Mouse (Mus musculus): ENCODE results near the gene 4930442H23Rik.
"Not testable (repeated sequence)": the region's sequence is repeated elsewhere in the genome, so short reads cannot be mapped to it uniquely, and the experiment has no call there.

4930442H23Rik gene

DNA sequence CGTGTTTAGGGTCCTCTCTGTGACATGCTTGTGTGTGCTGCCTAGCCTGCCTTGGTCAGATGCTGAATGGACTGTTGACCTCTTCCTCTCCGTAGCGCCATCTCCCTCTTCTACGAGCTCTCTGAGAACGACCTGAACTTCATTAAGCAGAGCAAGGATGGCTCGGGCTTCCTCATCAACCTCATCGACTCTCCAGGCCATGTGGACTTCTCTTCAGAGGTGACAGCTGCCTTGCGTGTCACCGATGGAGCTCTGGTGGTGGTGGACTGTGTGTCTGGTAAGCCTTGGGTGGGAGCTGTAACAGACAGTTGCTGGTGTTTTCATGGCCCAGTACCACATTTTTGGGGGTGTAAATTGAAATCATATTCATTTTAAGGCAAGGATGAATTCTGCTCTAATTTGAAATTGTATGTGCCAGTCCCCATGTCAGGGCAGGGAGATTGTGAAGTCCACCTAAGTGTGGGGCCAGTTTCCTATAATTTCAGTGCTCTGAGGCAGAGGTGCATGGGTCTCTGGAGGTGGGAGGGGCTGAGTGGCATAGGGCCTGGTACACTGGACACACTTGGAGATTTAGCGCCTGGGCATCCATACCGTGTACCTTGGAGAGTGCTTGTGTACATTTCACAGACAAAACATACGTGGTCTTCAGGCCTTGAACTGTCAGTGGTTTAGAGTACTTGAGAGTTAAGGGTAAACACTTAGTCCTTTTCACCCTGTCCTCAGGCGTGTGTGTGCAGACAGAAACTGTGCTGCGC is 5.5 kb downstream of the 4930442H23Rik start:
- no peak for DNase-seq (ENCODE audit: low spot score)

DNA sequence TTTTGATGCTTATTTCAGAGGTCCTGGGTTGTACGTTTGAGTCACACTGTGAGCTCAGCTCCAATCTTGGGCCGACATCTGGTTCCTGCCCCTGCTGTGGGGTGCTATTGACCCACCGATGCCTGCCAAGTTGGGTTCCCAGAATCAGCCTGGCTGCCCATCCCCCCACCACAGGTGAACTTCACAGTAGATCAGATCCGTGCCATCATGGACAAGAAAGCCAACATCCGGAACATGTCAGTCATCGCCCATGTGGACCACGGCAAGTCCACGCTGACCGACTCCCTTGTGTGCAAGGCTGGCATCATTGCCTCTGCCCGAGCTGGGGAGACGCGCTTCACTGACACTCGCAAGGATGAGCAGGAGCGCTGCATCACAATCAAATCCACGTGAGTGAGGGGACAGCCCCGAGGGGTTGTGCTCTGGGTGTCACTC is 6.1 kb downstream of the 4930442H23Rik start:
- no peak for DNase-seq (ENCODE audit: low spot score)

DNA sequence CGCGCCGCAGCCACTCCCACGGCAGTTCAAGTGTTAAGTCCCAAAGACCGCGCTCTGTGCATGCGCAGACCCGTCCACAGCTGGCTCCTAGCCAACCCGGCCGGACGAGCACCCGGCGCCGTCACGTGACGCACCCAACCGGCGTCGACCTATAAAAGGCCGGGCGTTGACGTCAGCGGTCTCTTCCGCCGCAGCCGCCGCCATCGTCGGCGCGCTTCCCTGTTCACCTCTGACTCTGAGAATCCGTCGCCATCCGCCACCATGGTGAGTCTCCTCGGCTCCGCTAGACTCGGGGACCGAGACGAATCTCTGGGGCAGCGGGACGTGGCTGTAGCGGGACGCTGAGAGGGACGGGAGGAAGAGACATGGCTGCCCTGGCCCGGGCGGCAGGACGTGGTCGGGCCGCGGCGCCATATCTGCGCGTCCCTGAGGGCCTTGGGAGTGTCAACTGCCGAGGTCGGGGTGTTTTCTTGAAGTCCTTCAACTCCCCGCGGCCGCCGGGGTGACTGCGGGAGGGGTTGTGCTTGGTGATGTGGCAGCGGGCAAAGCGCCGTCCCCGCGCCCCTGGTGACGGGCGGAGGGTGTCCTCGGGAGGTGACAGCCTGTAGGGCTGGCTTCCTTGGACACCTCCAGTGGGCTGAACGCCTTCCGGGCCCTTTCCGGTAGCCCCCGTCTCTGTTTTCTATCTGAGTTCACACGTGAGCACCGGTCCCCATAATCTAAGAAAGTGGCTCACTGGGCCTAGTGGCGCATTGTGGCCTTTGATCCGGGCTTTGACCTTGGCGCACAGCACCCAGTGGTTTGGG is 7.0 kb downstream of the 4930442H23Rik start, which contains the start of gene Eef2:
TSS of gene Eef2 (plus strand) at position 166 of the 806 bp plus-strand sequence.
- peak; percentile 99 for DNase-seq (ENCODE audit: low spot score)

DNA sequence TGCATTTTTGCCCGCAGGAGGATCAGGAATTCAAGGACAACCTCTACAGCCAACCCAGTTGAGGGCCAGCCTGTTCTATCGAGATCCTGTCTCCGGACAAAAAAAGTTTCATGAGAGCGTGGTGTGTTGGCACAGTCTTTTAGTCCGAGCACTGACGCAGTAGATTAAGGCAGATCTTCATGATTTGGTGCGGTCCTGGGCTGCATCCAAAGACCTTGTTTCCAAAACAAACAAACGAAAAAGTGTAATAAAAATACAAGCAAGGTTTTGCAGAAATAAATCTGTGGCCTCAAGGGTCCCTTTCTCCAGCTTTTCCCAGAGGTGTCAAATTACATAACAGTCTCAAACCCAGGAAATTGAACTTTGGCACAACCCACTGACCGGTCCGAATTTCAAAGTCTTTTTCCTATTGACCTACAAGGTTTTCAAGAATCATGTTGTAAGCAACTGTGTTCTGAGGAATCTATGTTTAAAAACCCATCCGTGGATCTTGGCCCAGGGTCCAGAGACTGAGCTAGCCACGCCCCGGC is 7.6 kb downstream of the 4930442H23Rik start:
- DNase-seq (ENCODE audit: low spot score): peak; percentile 48

- DNase-seq (ENCODE audit: low spot score): not testable (repeated sequence)
Measured at GRCm38 (mm10) chr10:81175345-81175701, 8.3 kb downstream of the 4930442H23Rik start.

DNA sequence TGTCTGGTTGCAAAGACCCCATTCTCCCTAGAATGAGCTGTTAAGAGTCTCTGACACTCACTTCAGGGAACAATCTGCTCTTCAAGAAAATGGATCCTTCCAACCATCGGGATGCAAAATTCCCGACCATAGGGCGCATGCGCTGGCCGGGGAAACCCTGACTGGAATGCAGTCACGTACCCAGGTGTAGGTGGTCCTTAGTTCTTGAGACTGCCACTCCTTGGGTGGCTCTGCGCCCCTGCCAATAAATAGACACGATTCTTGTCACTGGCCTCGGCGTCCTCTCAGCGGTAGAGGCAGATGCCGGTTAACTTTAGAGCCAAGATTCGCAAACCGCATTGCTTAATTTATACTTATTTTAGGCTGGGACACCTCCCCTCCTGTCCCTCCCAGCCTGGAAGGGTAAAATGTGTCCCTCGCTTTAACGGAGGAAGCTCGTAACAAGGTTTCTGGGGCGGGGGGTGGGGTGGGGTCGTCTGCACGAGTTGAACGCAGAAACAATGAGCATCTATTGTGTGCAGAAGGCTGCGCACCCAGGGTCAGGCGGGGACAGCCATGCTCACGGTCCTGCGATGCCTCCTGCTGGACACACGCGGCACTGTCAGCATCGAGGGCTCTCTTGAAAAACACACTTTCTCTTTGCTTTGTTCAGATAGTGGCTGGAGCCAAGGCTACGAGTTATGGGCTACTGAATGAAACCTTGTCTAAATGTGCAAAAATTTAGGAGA is 8.9 kb downstream of the 4930442H23Rik start:
- peak; percentile 87 for DNase-seq (ENCODE audit: low spot score)

DNA sequence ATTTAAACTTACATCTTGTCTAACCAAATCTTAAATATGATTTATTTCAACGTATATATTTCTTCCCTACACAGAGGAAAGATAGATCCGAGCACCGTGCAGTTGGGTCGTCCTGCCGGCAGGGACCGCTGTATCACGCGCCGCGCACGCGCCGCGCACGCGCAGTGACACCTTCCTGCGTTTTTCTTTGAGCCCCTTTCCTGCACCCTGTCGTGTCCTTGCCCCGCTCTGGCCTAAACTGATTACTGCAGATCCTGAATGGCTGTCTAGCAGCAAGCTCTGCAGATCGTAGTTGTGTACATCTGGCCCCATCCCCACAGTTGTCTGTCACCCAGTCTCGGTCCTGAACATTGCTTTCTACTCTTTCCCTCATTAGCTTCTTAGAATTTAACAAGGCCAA is 10.5 kb downstream of the 4930442H23Rik start:
- DNase-seq (ENCODE audit: low spot score): peak; percentile 83

GRCm38 (mm10) chr10:81169411-81169900 is 14.2 kb downstream of the 4930442H23Rik start:
- DNase-seq (ENCODE audit: low spot score): not testable (repeated sequence)

- DNase-seq (ENCODE audit: low spot score): peak; percentile 83
Measured at GRCm38 (mm10) chr10:81168521-81169244, 15.0 kb downstream of the 4930442H23Rik start.

GRCm38 (mm10) chr10:81168087-81168431 is 15.6 kb downstream of the 4930442H23Rik start:
- no peak for DNase-seq (ENCODE audit: low spot score)

DNA sequence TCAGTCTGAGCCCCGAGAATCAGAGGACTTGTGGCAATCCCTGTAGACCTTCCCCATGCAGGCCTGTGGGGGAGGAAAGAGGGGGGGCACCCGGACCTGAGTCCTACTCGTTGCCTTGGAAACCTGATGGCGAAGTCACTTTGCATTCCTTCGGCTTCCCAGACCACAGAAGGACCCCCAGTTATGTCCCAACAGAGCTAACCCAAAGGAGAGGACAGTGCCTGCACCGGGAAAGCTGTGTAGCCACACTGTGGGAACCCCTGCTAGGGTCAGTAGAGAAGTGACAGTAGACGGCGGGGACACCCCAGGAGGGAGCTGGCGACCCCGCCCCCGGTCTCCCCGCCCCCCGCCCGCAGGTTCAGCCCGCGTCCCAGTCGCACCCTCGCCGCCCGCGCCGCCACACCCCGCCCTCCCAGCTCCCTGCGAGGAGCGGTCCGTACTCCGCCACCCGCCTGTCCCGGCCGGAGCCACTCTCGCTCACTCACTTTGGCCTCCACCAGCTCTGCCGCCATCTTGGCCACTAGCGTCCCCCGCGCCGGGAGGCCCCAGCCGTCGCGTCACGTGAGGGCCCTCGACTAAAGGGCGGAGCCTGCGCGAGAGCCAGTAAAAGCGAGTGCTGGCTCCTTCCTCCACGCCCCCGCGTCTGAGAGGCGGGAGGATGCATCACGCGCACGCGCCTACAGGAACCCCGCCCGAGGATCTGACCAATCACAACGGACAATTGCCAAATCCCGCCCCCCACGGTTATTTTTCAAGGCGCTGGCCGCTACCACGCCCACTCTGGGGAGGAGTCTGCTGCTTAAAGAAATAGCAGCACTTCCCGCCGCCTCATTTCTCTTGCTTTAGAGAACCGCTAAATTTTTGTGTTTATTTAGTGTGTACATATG is 16.2 kb downstream of the 4930442H23Rik start, which contains the start of gene Pias4:
TSS of gene Pias4 (minus strand) at position 724 of the 887 bp plus-strand sequence.
- peak; percentile 100 for DNase-seq (ENCODE audit: low spot score)

DNA sequence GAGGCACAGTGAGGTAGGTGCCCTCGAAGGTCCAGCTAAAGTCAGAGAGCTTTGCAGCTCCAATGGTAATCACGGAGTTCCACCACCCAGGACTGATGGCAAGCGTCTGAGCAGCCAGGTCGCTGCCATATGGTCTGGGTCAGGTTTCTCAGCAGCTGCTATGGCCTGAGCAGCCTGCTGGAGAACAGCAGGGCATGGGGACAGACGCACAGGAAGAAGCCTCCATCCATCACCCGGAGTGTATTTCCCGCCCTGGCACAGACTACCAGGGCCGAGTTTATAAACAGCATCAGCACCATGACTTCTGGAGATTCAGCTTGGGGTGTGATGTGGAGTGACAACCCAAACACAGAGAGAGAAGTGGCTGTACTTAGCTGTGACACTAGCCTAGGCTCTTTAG is 18.5 kb downstream of the 4930442H23Rik start:
- no peak for DNase-seq (ENCODE audit: low spot score)

GRCm38 (mm10) chr10:81162318-81162652 is 21.4 kb downstream of the 4930442H23Rik start:
- no peak for DNase-seq (ENCODE audit: low spot score)

DNA sequence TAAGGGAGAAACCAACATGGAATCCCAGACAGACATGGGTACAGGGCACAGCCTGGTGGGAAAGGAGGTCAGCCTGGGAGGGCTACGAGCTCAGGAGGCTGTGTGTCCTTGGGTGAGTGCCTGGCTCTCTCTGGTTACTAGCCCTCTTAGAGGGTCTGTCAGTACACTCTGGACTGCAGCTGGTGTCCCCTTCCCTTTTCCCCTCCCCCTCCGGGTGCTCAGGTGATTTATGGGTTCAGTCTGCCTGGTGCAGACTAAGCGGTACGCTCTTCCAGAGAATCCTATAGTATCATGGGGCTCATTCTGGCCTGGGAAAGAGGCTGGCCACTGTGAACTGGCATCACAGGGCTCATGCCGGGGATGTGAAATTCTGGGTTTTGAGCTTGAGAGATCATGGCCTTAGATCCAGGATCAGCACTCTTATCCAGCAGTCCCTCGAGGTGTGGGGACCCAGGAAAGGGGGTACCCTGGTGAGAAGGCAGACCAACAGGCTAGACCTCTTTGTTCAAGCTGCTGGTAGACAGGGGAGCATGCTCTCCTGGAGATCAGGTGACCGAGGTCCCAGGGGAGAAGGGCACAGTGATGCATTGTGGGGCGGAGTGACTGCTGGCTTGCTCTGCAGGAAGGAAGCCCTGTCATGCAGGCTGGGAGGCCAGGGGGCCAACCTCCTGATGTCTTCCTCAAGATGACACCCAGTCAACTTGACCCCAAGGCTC is 21.9 kb downstream of the 4930442H23Rik start:
- DNase-seq (ENCODE audit: low spot score): no peak

GRCm38 (mm10) chr10:81154736-81155135 is 28.9 kb downstream of the 4930442H23Rik start:
- no peak for DNase-seq (ENCODE audit: low spot score)

DNA sequence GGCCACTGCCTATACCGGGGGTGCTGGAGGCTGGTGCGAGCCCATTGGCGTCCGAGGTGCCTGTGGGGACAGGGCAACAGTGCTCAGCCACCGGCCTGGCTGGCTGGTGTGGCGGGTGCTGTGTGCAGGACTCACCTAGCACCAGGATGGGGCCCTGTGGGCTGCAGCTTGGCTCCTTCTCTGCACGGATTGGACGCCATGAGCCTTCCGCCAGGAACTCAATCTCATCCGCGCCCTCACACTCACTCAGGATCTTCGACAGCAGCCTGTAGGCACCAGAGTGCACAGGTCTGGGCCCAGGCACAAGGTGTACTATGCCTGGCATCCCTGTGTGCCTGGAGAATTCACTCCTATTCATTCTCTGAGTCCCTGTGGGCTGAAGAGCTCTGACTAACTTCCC is 29.3 kb downstream of the 4930442H23Rik start:
- DNase-seq (ENCODE audit: low spot score): no peak

GRCm38 (mm10) chr10:81152609-81153008 is 31.0 kb downstream of the 4930442H23Rik start:
- DNase-seq (ENCODE audit: low spot score): no peak

GRCm38 (mm10) chr10:81151261-81151660 is 32.4 kb downstream of the 4930442H23Rik start:
- DNase-seq (ENCODE audit: low spot score): no peak

- no peak for DNase-seq (ENCODE audit: low spot score)
Measured at GRCm38 (mm10) chr10:81146296-81146695, 37.4 kb downstream of the 4930442H23Rik start.

GRCm38 (mm10) chr10:81145778-81146177 is 37.9 kb downstream of the 4930442H23Rik start:
- DNase-seq (ENCODE audit: low spot score): no peak

All from ovary, postnatal 36 days (tissue).